Mouse (Mus musculus): Measurements from ENCODE around the gene 6430628N08Rik.

Gene 6430628N08Rik

DNA sequence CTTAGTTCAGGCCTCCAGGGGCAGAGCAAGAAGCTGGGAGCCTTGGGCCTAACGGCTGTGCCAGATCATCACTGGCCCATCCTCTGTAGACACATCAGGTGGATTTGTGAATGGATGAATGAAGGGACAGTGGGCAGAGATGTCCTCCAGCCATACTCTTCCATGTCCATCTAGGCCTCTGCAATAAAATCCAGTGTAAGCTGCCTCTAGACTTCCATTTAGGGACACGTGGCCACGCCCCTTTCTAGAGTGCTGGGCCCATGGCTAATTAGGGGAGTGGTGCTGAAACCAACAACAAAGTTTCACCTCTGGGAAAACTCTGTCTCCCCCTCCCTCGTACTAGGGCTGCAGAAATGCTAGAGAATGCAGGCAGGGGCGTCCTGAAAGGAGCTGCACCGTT, 399 bp upstream of the 6430628N08Rik start:
- peak in 1 of 2 experiments; percentile 29 for DNase-seq

- peak; percentile 69 to 77 for DNase-seq
Measured at GRCm38 (mm10) chr4:115894281-115894680, 3.8 kb downstream of the 6430628N08Rik start.

GRCm38 (mm10) chr4:115897901-115898631, 7.6 kb downstream of the 6430628N08Rik start:
- DNase-seq: no peak

GRCm38 (mm10) chr4:115902816-115903215, 12.4 kb downstream of the 6430628N08Rik start:
- peak; percentile 73 to 90 for DNase-seq

GRCm38 (mm10) chr4:115904375-115904774, 13.9 kb downstream of the 6430628N08Rik start:
- peak in 1 of 2 experiments; percentile 14 for DNase-seq

DNA sequence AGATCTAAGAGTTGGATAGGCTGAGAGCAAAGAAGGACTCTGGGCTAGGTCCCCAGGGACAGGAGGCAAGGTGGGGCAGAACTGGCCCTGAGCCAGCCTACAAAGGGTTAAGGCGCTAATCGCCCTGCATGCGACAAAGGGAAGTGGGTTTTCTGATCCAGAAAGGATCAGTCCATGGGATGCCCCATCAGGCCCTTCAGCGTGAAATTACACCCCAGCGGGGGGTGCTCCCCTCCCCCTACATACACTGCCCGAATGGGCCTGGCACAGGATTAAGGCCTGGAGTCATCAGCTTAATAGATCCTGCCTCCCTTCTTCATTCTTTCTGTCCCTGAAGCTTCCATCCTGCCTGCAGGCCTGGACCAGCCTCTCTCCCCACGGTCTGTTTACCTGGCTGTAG, 15.2 kb downstream of the 6430628N08Rik start:
- no peak for DNase-seq

GRCm38 (mm10) chr4:115906791-115907190, 16.3 kb downstream of the 6430628N08Rik start:
- no peak for DNase-seq

GRCm38 (mm10) chr4:115907994-115908393, 17.5 kb downstream of the 6430628N08Rik start:
- DNase-seq: no peak

GRCm38 (mm10) chr4:115908641-115909040, 18.2 kb downstream of the 6430628N08Rik start:
- DNase-seq: peak; percentile 40 to 66

DNA sequence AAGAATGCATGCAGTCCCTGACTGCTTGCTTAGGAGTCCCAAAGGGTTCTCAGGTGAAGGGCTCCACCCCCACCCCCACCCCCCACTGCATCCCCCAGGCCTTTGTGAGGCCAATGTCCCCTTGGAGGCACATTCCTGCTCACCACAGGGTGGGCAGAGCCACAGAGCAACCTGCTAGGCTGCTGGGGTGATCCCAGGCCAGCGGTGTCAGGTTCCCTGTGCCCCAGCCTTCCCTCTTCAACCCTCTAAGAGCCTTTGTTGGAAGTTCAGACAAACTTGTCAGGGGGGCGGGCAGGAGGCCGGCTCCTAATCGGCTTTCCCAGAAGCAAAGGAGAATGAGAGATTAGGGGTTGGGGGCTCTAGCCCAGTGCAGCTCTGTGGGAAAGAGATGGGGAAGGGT, 21.1 kb downstream of the 6430628N08Rik start:
- no peak for DNase-seq

GRCm38 (mm10) chr4:115919911-115920310, 29.4 kb downstream of the 6430628N08Rik start:
- DNase-seq: peak; percentile 39 to 72

DNA sequence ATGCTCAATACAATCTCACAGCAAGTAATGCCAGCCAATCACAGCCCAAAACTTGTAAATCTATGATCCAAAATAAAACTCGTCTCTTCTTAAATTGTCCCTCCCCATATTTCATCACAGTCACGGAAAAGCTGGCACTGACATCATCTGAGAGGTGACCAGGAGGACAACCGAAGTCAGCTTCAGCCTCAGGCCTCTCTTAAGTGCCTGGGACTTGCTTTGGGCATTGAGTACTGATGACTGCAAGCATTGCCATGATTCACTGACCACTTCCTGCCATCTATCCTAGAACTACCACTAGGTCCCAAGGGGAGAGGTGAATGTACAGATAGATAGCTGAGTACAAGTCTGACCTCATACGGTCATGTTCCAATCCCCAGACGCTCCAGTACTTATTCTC, 32.2 kb downstream of the 6430628N08Rik start:
- DNase-seq: no peak

GRCm38 (mm10) chr4:115923262-115923880, 32.9 kb downstream of the 6430628N08Rik start:
- no peak for DNase-seq

GRCm38 (mm10) chr4:115927637-115928036, 37.2 kb downstream of the 6430628N08Rik start:
- DNase-seq: no peak

DNA sequence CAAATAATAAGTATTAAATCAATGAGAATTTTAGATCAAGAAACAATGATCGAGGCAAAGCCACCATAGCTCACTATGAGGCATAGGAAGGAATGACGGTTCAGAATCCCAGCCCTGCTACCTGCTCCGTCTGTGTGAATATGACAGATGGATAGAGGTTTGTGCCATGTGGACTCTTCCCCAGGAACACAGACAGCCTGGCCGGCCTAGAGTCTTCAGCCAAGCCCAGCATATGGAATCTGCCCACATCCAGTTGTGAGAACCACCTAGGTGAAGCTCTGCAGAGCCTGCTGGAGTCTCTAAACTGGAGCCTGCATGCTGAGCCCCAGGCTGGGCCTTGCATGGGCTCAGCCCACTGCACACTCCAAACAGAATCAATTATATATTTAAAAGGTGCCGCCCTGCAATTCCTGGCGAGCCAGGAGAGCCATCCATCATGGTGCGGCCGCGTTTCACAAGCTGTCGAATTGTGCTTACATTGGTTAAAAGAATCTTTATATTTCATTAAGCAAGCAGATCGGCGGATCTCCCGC, 41.2 kb downstream of the 6430628N08Rik start:
- DNase-seq: no peak

DNA sequence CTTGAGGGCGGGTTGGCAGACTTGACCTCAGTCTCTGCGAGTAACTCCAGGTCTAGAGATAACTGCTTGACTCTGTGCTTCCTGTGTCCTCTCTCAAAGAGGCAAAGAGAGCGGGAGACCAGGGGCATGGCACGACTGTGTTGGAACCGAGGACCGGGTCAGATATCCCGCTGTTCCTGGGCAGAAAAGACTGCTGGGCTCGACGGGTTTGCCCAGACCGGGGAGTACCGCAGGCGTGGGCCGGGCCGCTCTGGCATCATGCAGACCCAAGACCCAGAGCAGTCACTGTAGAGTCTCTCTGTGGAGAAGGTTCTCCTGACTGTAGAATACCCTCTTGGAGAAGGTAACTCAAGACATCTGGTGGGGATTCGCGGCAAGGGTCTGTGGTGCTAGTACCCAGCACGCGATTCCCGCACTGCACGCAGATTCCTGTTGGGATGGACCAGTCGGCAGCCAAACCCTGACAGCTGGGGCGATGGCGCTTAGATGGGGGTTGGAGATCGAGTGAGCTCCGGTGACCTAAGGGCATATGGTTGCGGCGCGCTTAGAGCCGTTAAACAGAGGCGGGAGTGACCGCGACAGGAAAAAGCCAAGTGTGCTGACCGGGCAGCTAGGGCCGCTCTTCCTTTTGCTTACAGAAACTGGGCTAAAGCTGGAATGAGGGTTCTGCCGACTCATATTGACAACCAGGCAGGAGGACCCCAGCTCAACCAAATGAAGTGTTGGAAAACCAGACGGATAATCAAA, 45.5 kb downstream of the 6430628N08Rik start:
- no peak for DNase-seq

- DNase-seq: no peak
Measured at GRCm38 (mm10) chr4:115936646-115937045, 46.2 kb downstream of the 6430628N08Rik start.

DNA sequence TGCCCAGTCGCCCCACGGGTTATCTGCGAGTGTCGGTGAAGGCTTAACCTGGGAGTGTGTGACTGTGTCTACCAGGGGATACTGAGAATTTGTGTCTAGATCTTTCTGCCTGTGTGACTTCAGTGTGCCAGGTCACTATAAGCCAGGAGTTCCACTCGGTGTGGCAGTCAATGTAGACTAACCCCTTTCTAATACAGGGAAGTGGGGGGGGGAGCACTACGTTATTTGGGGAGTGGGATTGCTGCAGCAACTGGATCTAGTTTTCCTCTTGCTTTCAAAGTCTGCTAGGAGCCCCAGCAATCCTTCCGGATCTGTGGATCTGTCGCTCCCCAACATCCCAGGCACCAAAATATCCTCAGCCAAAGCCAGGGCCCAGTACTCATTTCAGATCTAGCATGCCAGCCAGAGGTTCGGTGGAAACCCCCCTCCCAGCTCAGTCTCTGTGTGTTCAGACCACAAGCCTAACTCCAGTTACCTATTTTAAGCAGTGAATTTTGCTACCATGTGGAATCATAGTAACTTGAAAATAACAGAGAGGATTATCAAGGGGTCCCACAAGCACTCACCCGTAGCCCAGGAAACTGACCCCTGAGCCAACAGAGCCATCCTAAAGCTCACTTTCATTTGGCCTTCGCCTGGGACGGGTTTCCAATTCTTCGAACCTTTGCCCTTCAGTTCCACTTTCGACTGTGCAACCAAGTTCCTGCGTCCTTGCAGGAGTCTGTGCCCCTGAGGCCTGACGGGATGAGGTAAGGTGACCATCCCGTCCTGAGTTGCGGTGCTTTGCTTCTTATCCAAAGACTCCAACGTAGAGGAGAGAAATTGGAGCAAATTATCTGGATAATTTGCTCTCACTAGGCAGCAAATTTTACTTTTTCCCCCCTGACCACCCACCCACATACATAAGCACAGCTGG, 46.9 kb downstream of the 6430628N08Rik start:
- DNase-seq: no peak

DNA sequence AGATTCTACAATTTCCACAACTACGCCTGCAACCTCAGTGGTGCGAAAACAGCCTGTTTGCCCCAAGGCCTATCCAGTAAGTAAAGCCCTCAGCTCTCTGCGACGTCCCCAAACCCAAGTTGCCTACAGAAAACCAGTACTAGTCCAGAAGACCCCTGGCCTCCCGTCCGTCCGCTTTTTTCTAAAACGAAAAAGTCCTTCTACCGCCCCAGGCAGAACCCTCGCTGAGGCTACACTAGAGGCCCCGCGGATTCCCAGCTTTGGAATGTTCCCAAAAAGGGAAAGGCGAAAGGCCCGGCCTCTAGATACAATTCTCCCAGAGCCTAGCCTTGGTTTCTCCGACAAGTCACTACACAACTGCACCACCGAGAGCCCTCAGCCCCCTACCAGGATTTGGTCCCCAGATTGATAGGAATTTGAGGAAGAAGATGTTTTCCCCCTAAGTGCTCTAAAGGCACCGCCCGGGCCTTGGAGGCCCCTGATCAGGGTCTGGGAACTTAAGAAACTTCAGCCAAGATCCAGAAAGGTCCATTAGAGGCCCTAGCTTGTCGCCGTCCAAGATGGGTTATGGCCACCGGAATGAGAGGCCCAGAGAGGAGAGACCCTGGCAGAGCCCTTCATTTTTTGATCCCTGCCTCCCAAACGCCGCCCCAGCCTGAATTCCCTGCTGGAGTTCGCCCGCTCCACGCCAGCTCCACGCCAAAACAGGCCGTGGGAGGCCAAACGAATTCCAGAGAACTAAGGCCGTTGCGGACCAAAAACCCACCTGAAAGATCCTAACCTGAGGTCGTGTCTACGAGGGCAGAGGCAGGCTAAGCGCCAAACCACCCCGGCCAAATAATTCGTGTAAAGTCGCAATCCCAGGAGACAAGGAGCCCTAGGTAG, 48.1 kb downstream of the 6430628N08Rik start:
- peak in 1 of 2 experiments; percentile 2 for DNase-seq

DNA sequence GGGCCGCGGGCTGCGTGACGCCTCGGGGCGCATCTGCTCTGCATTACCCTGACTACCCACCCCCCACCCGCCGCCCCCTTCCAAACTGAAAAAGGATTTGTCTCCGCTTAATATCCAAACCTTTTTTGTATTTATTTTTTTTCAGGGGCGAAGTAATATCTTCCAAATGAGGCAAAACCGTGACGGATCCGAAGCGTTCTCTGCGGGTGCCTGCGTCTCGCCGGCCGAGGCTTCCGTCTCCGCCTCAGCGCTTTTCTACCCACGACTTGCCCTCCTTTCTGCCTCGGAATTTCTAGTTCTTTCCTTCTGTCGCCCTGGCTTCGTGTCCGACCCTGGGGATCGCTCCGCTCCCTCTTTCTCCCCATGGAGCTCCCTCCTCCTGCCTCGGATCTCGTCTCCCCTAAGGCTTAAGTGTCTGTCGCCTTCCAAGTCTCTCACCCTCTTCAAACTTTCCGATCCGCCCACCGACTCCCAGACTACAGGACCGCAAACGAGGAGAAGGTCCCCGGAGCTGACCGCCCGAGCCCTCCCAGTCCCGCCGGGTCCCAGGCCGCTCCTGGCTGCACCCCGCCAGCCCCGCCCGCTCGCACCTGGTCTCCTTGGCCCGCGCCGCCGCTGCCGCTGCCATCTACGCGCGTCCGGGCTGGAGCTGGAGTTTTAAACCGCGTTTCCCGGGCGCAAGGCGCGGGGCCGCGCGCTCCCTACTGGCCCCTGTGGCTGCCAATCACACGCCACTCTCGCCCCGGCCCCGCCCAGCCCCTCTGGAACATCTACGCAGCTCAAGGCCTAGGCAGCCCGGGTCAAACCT, 49.0 kb downstream of the 6430628N08Rik start, which contains the start of gene Dmbx1:
TSS of gene Dmbx1 (minus strand) at position 632 of the 808 bp plus-strand sequence.
- peak; percentile 7 to 52 for DNase-seq
